In genomic region chr14:54464293-54465005, GRCm38 (mm10) we compare ENCODE assay signal across 8 mouse cellular contexts. TPM values are rescaled to one million over a fixed set of nuclear protein-coding genes. Genes with fewer than 3 reads are reported as not detected.
DNase-seq lines count a peak whose midpoint lies in the region; ATAC-seq and TF ChIP-seq lines count a peak whose summit lies in the region.

No protein-coding gene starts in this region.

- H3K27me3 ChIP-seq in hindbrain, postnatal 0 days (ENCODE audit: insufficient read depth, low read length): no peaks in the 10 kb centered on the region
- no peaks in the 10 kb centered on the region for H3K27me3 ChIP-seq in liver, adult 2 months (ENCODE audit: control insufficient read depth, insufficient read depth, low read length)
- no peaks in the 10 kb centered on the region for H3K27me3 ChIP-seq in midbrain, postnatal 0 days (ENCODE audit: insufficient read depth, low read length)
- H3K27me3 ChIP-seq in splenic B cell, adult 2 months (ENCODE audit: control insufficient read depth, insufficient read depth, low read length, poor library complexity, severe bottlenecking): no peaks in the 10 kb centered on the region

- intact Hi-C loops in gastrocnemius, adult 2 months (cut with DNase I): loop anchor here (5.0 kb wide), 1 partner anchor 48 kb away; no protein-coding TSS in a partner anchor

- no peak for TF ChIP-seq POLR2A in liver, adult 2 months (IDR thresholded peaks at IDR 0.05; ENCODE audit: extremely low read depth, insufficient read depth, low read length)

- peak overlapping the region; percentile 90 for H3K27ac ChIP-seq in gastrocnemius, adult 2 months
- peak overlapping the region; percentile 61 for H3K27ac ChIP-seq in hindbrain, postnatal 0 days
- peak overlapping the region; percentile 73 for H3K27ac ChIP-seq in liver, adult 2 months (replicated peaks; ENCODE audit: insufficient read depth, low read depth, low read length)
- peak overlapping the region; percentile 3; the same call in 1 of the 2 replicates for H3K27ac ChIP-seq in midbrain, postnatal 0 days (ENCODE audit: low read depth, low read length)

- H3K79me2 ChIP-seq in liver, adult 2 months (ENCODE audit: control insufficient read depth, insufficient read depth, low read length): no peaks in the 10 kb centered on the region

- H3K4me1 ChIP-seq in hindbrain, postnatal 0 days (ENCODE audit: insufficient read depth, low read length): no peaks in the 10 kb centered on the region
- H3K4me1 ChIP-seq in liver, adult 2 months (ENCODE audit: control insufficient read depth, insufficient read depth, low read length): peaks cover 5% of the 10 kb centered on the region
- no peaks in the 10 kb centered on the region for H3K4me1 ChIP-seq in midbrain, postnatal 0 days (ENCODE audit: insufficient read depth, low read length)

- H3K9me3 ChIP-seq in hindbrain, postnatal 0 days (ENCODE audit: low read length): no peaks in the 10 kb centered on the region
- H3K9me3 ChIP-seq in midbrain, postnatal 0 days (ENCODE audit: low read length): no peaks in the 10 kb centered on the region

- ATAC-seq in hindbrain, postnatal 0 days: peak; percentile 76
- ATAC-seq in midbrain, postnatal 0 days (ENCODE audit: low FRiP score): peak; percentile 59

- peak overlapping the region; percentile 98 for H3K4me3 ChIP-seq in gastrocnemius, adult 2 months
- H3K4me3 ChIP-seq in hindbrain, postnatal 0 days (ENCODE audit: low read length): peak overlapping the region; percentile 82
- H3K4me3 ChIP-seq in liver, adult 2 months (ENCODE audit: insufficient read depth, low read depth, low read length): peak overlapping the region; percentile 95
- H3K4me3 ChIP-seq in midbrain, postnatal 0 days (ENCODE audit: low read depth, low read length): peak overlapping the region; percentile 50

- peak overlapping the region; percentile 89 for H3K4me2 ChIP-seq in hindbrain, postnatal 0 days (ENCODE audit: low read depth, low read length)
- H3K4me2 ChIP-seq in midbrain, postnatal 0 days (ENCODE audit: low read depth, low read length, poor library complexity, severe bottlenecking): peak overlapping the region; percentile 85

- peak overlapping the region; percentile 75 for H3K9ac ChIP-seq in hindbrain, postnatal 0 days (replicated peaks; ENCODE audit: low read length)
- peak overlapping the region; percentile 94 for H3K9ac ChIP-seq in liver, adult 2 months (ENCODE audit: low read depth, low read length)
- peak overlapping the region; percentile 53 for H3K9ac ChIP-seq in midbrain, postnatal 0 days (replicated peaks; ENCODE audit: low read length, poor library complexity, severe bottlenecking)

- peak; percentile 73 for TF ChIP-seq CTCF in gastrocnemius, adult 2 months (IDR thresholded peaks at IDR 0.05)
- peak; percentile 69 for TF ChIP-seq CTCF in hindbrain, postnatal 0 days (IDR thresholded peaks at IDR 0.05; ENCODE audit: low read depth)
- peak; percentile 76 for TF ChIP-seq CTCF in liver, adult 2 months (IDR thresholded peaks at IDR 0.05; ENCODE audit: low read depth, low read length)
- TF ChIP-seq CTCF in midbrain, postnatal 0 days (IDR thresholded peaks at IDR 0.05): peak; percentile 71

- WGBS in hindbrain, postnatal 0 days: under 1% methylated on average over 54 of the region's 57 CpGs
- WGBS in liver, adult 2 months: 1% methylated on average over 57 of the region's 57 CpGs
- under 1% methylated on average over 57 of the region's 57 CpGs for WGBS in midbrain, postnatal 0 days

- DNase-seq in urinary bladder, postnatal 14 days (ENCODE audit: low spot score): peak; percentile 73
- no peak for DNase-seq in urinary bladder, postnatal 10 days (ENCODE audit: low spot score)
- DNase-seq in cerebellum, postnatal 10 days: peak; percentile 77 to 81
- peak; percentile 76 for DNase-seq in gastrocnemius, adult 2 months
- DNase-seq in hindbrain, postnatal 0 days (ENCODE audit: low spot score): peak; percentile 68
- peak; percentile 69 for DNase-seq in liver, adult 2 months (ENCODE audit: extremely low read depth, low read depth, low spot score)
- DNase-seq in midbrain, postnatal 0 days (ENCODE audit: low spot score): peak; percentile 68
- peak; percentile 84 for DNase-seq in splenic B cell, adult 2 months (ENCODE audit: low read depth, low spot score)

- peaks cover 10% of the 10 kb centered on the region for H3K36me3 ChIP-seq in hindbrain, postnatal 0 days (ENCODE audit: insufficient read depth, low read length)
- H3K36me3 ChIP-seq in liver, adult 2 months (ENCODE audit: control insufficient read depth, insufficient read depth, low read length): peaks cover 13% of the 10 kb centered on the region; the same call in 1 of the 2 replicates
- peaks cover 18% of the 10 kb centered on the region for H3K36me3 ChIP-seq in midbrain, postnatal 0 days (ENCODE audit: insufficient read depth, low read length)
- H3K36me3 ChIP-seq in splenic B cell, adult 2 months (ENCODE audit: control insufficient read depth, insufficient read depth, low read length, poor library complexity, severe bottlenecking): peaks cover 38% of the 10 kb centered on the region

RNA-seq across cellular contexts. Expression of gene Lrp10, which starts 0.5 kb away (rescaled TPM):
- total RNA-seq in gastrocnemius, adult 2 months (2021): 10 to 100 TPM; 27.9 to 36.5 TPM
- total RNA-seq in hindbrain, postnatal 0 days (2014; rRNA removed): 57.7 and 62.5 TPM in 2 replicates
- 36.0 and 38.8 TPM in 2 replicates for polyA plus RNA-seq in hindbrain, postnatal 0 days (2015; fragmentation: Nextera tagmentation; extraction: Ambion mirVana)
- total RNA-seq in liver, adult 2 months (2014; rRNA removed): 7.1 and 10.4 TPM in 2 replicates
- polyA plus RNA-seq in liver, adult 2 months (2012; rRNA removed): 41.3 and 50.3 TPM in 2 replicates
- total RNA-seq in midbrain, postnatal 0 days (2014; rRNA removed): 40.2 and 42.1 TPM in 2 replicates
- polyA plus RNA-seq in midbrain, postnatal 0 days (2015; fragmentation: Nextera tagmentation; extraction: Ambion mirVana): 29.7 and 31.9 TPM in 2 replicates

RNA-seq across cellular contexts. Expression of gene Rem2, which starts 11.5 kb away (rescaled TPM):
- total RNA-seq in gastrocnemius, adult 2 months (2021): not detected
- total RNA-seq in hindbrain, postnatal 0 days (2014; rRNA removed): 28.1 and 32.8 TPM in 2 replicates
- polyA plus RNA-seq in hindbrain, postnatal 0 days (2015; fragmentation: Nextera tagmentation; extraction: Ambion mirVana): 25.2 and 25.3 TPM in 2 replicates
- not detected in 2 replicates for total RNA-seq in liver, adult 2 months (2014; rRNA removed)
- 0.10 TPM in 1 of 2 replicates, not detected in the other for polyA plus RNA-seq in liver, adult 2 months (2012; rRNA removed)
- total RNA-seq in midbrain, postnatal 0 days (2014; rRNA removed): 35.6 and 47.4 TPM in 2 replicates
- polyA plus RNA-seq in midbrain, postnatal 0 days (2015; fragmentation: Nextera tagmentation; extraction: Ambion mirVana): 33.0 and 34.0 TPM in 2 replicates

RNA-seq across cellular contexts. Expression of gene Mmp14, which starts 33.0 kb away (rescaled TPM):
- 10 to 100 TPM in 1 of 2 experiments, 1 to 10 TPM in 1; 8.5 to 14.0 TPM for total RNA-seq in gastrocnemius, adult 2 months (2021)
- 50.1 and 53.3 TPM in 2 replicates for total RNA-seq in hindbrain, postnatal 0 days (2014; rRNA removed)
- 44.5 and 47.2 TPM in 2 replicates for polyA plus RNA-seq in hindbrain, postnatal 0 days (2015; fragmentation: Nextera tagmentation; extraction: Ambion mirVana)
- total RNA-seq in liver, adult 2 months (2014; rRNA removed): 9.0 and 12.4 TPM in 2 replicates
- 44.0 and 52.6 TPM in 2 replicates for polyA plus RNA-seq in liver, adult 2 months (2012; rRNA removed)
- total RNA-seq in midbrain, postnatal 0 days (2014; rRNA removed): 46.4 and 48.9 TPM in 2 replicates
- polyA plus RNA-seq in midbrain, postnatal 0 days (2015; fragmentation: Nextera tagmentation; extraction: Ambion mirVana): 40.6 and 41.8 TPM in 2 replicates

RNA-seq across cellular contexts. Expression of gene Mrpl52, which starts 37.7 kb away (rescaled TPM):
- 100 to 1,000 TPM; 102 to 111 TPM for total RNA-seq in gastrocnemius, adult 2 months (2021)
- 113 and 129 TPM in 2 replicates for total RNA-seq in hindbrain, postnatal 0 days (2014; rRNA removed)
- polyA plus RNA-seq in hindbrain, postnatal 0 days (2015; fragmentation: Nextera tagmentation; extraction: Ambion mirVana): 266 and 297 TPM in 2 replicates
- 77.8 and 85.8 TPM in 2 replicates for total RNA-seq in liver, adult 2 months (2014; rRNA removed)
- 876 and 1,262 TPM in 2 replicates for polyA plus RNA-seq in liver, adult 2 months (2012; rRNA removed)
- 98.6 and 104 TPM in 2 replicates for total RNA-seq in midbrain, postnatal 0 days (2014; rRNA removed)
- polyA plus RNA-seq in midbrain, postnatal 0 days (2015; fragmentation: Nextera tagmentation; extraction: Ambion mirVana): 296 and 303 TPM in 2 replicates

RNA-seq across cellular contexts. Expression of gene Slc7a7, which starts 46.9 kb away (rescaled TPM):
- 1 to 10 TPM in 1 of 2 experiments, under 1 TPM in 1; 0.56 to 2.0 TPM for total RNA-seq in gastrocnemius, adult 2 months (2021)
- 3.7 and 4.5 TPM in 2 replicates for total RNA-seq in hindbrain, postnatal 0 days (2014; rRNA removed)
- polyA plus RNA-seq in hindbrain, postnatal 0 days (2015; fragmentation: Nextera tagmentation; extraction: Ambion mirVana): 3.6 TPM in 2 replicates
- total RNA-seq in liver, adult 2 months (2014; rRNA removed): 2.2 and 2.3 TPM in 2 replicates
- 2.6 and 4.1 TPM in 2 replicates for polyA plus RNA-seq in liver, adult 2 months (2012; rRNA removed)
- total RNA-seq in midbrain, postnatal 0 days (2014; rRNA removed): 3.9 and 7.7 TPM in 2 replicates
- 2.4 and 2.9 TPM in 2 replicates for polyA plus RNA-seq in midbrain, postnatal 0 days (2015; fragmentation: Nextera tagmentation; extraction: Ambion mirVana)

Comparison
In these comparisons a context has a peak if more than half of its experiments do, and no peak if none do; other contexts are left out.
1. H3K27ac ChIP-seq: peak in every context shown above with its lines; median percentile 90 in gastrocnemius, adult 2 months; 73 in liver, adult 2 months; 61 in hindbrain, postnatal 0 days; 3 in midbrain, postnatal 0 days.
2. RNA of gene Rem2, which starts 11.5 kb away (total RNA-seq): 35.6 to 47.4 TPM in midbrain, postnatal 0 days and 28.1 to 32.8 TPM in hindbrain, postnatal 0 days; not detected in gastrocnemius, adult 2 months and not detected in liver, adult 2 months; every median in the first group is over 10 times any median in the second.
3. Peak in every context shown above with its lines, with median percentiles within 50 percentile points of each other: H3K4me3 ChIP-seq, CTCF ChIP-seq and H3K9ac ChIP-seq.